16 mouse cellular contexts compared by ENCODE assay signal in genomic region chr8:47501994-47502393, GRCm38 (mm10).
"Had no signal": no experiment of that assay in that cellular context is flagged by ENCODE, and none has a peak within 500 bp of the region (broad histone marks: within the 10 kb centered on the region; RNA-seq: fewer than 3 reads in every experiment).

No protein-coding gene starts in this region.

- H3K4me1 ChIP-seq: neural tube, embryonic 13.5 days; neural tube, embryonic 15.5 days; stomach, embryonic 15.5 days had no signal

- H3K27ac ChIP-seq: neural tube, embryonic 13.5 days; neural tube, embryonic 15.5 days; stomach, embryonic 15.5 days; stomach, postnatal 0 days had no signal

- H3K9ac ChIP-seq: neural tube, embryonic 13.5 days; neural tube, embryonic 15.5 days; stomach, embryonic 15.5 days had no signal

- DNase-seq: retina, postnatal 1 day; right cerebral cortex, adult 18-20 months; right cerebral cortex, postnatal 14 days; right cerebral cortex, postnatal 25 days; right cerebral cortex, postnatal 4 days; spleen, adult 18-20 months; thymus, adult 18-20 months; thymus, adult 2 months; thymus, postnatal 14 days; thymus, postnatal 25 days; thymus, postnatal 36 days; thymus, postnatal 4 days had no signal

- H3K4me3 ChIP-seq: neural tube, embryonic 13.5 days; neural tube, embryonic 15.5 days; stomach, embryonic 15.5 days had no signal

- H3K9me3 ChIP-seq: neural tube, embryonic 13.5 days; neural tube, embryonic 15.5 days; stomach, embryonic 15.5 days had no signal

- H3K27me3 ChIP-seq: neural tube, embryonic 13.5 days; neural tube, embryonic 15.5 days; stomach, embryonic 15.5 days had no signal
